Mouse (Mus musculus) olfactory bulb, adult 2 months (tissue): ENCODE results near the gene Exoc5.

Experiments
- CTCF ChIP-seq: fragments of 200-500 bp; IDR thresholded peaks from 2 replicates; pipeline ENCODE4 v1.5.1; 2012; ENCODE audit warnings: low read depth, mild to moderate bottlenecking, low read length, moderate library complexity; ENCODE audit not compliant: insufficient read depth
- POLR2A ChIP-seq: fragments of 200-500 bp; IDR thresholded peaks from 2 replicates; pipeline ENCODE4 v1.6.1; 2012; ENCODE audit warnings: mild to moderate bottlenecking, low read depth, low read length, moderate library complexity; ENCODE audit not compliant: insufficient read depth

GRCm38 (mm10) chr14:49088155-49089048, 21.9 kb upstream of the Exoc5 start:
- TF ChIP-seq CTCF (no peak), POLR2A (no peak)
